8 mouse cellular contexts compared by ENCODE assay signal in the genomic region with DNA sequence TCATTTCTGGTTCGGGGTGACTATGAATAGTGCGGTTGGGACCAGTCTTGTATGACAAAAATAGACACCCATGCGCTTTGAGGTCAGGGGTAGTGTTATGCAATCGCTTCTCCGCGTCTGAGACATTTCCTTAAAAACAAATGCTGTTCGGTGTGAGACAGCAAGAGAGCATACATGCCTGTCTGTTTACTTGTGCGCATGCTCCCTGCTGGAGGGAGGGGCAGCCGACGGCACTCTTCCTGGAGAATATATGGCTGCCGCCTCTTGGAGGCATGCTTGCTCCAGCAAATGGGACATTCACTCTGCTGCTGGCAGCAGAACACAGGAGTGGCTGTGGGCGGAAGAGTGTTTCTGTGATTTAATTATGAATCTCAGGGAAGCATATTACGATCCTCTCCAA.
DNase-seq lines count a peak whose midpoint lies in the region; ATAC-seq and TF ChIP-seq lines count a peak whose summit lies in the region.

No protein-coding gene starts in this region.

- no peak overlapping the region for H3K9ac ChIP-seq in forebrain, embryonic 15.5 days (replicated peaks)
- no peak overlapping the region for H3K9ac ChIP-seq in lung, postnatal 0 days (replicated peaks; ENCODE audit: low read depth)

- H3K4me2 ChIP-seq in forebrain, embryonic 15.5 days (replicated peaks): peak overlapping the region; percentile 15; the same call in 1 of the 2 replicates
- H3K4me2 ChIP-seq in lung, postnatal 0 days (replicated peaks; ENCODE audit: low read depth, low read length): peak overlapping the region; percentile 32

- ATAC-seq in forebrain, embryonic 15.5 days (replicated peaks): peak; percentile 78
- ATAC-seq in lung, postnatal 0 days: peak; percentile 90

- peaks cover 15% of the 10 kb centered on the region for H3K4me1 ChIP-seq in forebrain, embryonic 15.5 days
- 0 out of 2 replicates have a peak, but pooled peaks cover 6% of the 10 kb centered on the region for H3K4me1 ChIP-seq in lung, postnatal 0 days (ENCODE audit: insufficient read depth, low read depth, low read length)

- H3K4me3 ChIP-seq in forebrain, embryonic 15.5 days: no peak overlapping the region
- no peak overlapping the region for H3K4me3 ChIP-seq in lung, postnatal 0 days (ENCODE audit: low read depth, low read length)

- WGBS in forebrain, embryonic 15.5 days: 69% methylated on average over 13 of the region's 13 CpGs
- 33% methylated on average over 13 of the region's 13 CpGs for WGBS in lung, postnatal 0 days

- peak; percentile 69 to 70 for DNase-seq in B cell, adult 2 months
- peak; percentile 73 for DNase-seq in adrenal gland, postnatal 25 days
- peak; percentile 73 for DNase-seq in heart, postnatal 25 days (ENCODE audit: low spot score)
- DNase-seq in layer of hippocampus, adult 8-10 months (ENCODE audit: low spot score in 2 of 2): peak; percentile 87 to 88
- DNase-seq in lung, postnatal 0 days (ENCODE audit: low spot score): peak; percentile 95
- DNase-seq in right cerebral cortex, adult 2 months (ENCODE audit: low spot score in 2 of 2): peak; percentile 90 to 91
- peak; percentile 74 for DNase-seq in thymus, postnatal 4 days

- intact Hi-C loops in heart, postnatal 25 days (cut with DNase I): no loop called here

- peak overlapping the region; percentile 33 for H3K27ac ChIP-seq in forebrain, embryonic 15.5 days (replicated peaks)
- H3K27ac ChIP-seq in lung, postnatal 0 days (ENCODE audit: low read length): peak overlapping the region; percentile 59; the same call in 1 of the 2 replicates

- no peaks in the 10 kb centered on the region for H3K36me3 ChIP-seq in forebrain, embryonic 15.5 days
- no peaks in the 10 kb centered on the region for H3K36me3 ChIP-seq in lung, postnatal 0 days (ENCODE audit: insufficient read depth, low read length)

- TF ChIP-seq CTCF in lung, postnatal 0 days (IDR thresholded peaks at IDR 0.05): peak; percentile 65

- peak; percentile 69 for TF ChIP-seq EP300 in lung, postnatal 0 days (IDR thresholded peaks at IDR 0.05)

- H3K9me3 ChIP-seq in forebrain, embryonic 15.5 days: no peaks in the 10 kb centered on the region
- no peaks in the 10 kb centered on the region for H3K9me3 ChIP-seq in lung, postnatal 0 days (ENCODE audit: low read length)

- H3K27me3 ChIP-seq in forebrain, embryonic 15.5 days: no peaks in the 10 kb centered on the region
- no peaks in the 10 kb centered on the region for H3K27me3 ChIP-seq in lung, postnatal 0 days (replicated peaks; ENCODE audit: insufficient read depth, low read length)
